Mouse (Mus musculus) cerebellum, adult (tissue): ENCODE measurements at regions not wholly inside any gene's neighbourhood (a gene's known extent, or its start where the extent isn't known, plus 50 kb on each side); places are given as distances from the start of the nearest gene placed in this dataset.

Experiments
- ATAC-seq: cut with Nextera tagmentation; 2 replicates; pipeline ENCODE4 v1.9.2; 2017; ENCODE audit warnings: mild to moderate bottlenecking, moderate library complexity, mixed read lengths; ENCODE audit not compliant: insufficient number of reproducible peaks, low FRiP score, low TSS enrichment

DNA sequence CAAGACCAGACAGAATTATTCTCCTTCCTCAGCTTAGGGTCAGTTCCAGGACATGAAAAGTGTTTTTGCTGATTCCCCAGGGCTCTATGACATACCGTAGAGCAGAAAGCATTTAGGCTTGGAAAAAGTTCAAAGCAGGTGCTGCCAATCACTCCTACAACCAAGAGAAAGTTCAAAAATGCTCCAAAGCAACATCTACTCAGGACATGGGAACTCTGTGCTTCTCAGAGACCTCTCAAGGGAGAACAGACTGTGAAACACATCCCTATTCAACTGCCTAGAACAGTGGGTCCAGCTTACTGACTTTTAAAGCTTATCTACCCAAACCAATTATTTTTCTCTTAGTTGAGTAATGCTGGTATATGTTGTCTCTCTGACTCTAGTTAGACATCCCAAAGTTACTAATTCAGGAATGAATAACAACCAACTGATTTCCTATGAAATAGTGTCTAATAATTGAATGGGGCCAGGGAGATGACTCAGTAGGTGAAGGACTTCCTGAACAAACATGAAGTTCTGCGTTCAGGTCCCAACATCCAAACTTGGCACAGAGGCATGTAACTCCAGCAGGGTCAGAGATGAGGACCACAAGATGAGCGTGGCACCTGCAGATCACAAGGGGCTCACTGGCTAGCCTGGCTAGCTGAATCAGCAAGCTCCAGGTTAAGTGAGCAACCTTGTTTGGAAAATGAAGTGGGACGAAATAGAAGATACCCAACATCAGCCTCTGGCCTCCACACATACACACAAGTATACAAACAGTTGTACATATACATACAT is 228.7 kb upstream of the Hnrnpa3 start:
- ATAC-seq, result no peak

DNA sequence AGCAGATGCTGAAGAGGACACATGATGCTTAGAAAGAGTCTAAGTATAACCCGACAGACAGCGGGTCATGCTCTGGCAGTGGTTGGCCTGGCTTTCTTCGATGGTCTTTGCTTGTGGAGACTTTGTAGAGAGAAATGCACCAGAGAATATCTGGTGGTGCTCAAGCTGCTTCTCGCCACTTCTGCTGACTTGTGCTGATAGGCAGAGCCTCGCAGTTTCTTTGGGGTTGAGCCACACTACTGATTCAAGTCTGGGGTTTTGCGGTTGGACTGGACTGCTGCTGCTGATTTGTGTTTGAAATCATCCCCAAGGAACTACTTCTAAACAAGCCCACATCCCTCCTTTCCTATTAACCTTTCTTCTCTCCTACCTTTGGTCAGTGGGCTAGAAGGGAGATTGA is 227.1 kb upstream of the Hnrnpa3 start:
- ATAC-seq, result no peak

DNA sequence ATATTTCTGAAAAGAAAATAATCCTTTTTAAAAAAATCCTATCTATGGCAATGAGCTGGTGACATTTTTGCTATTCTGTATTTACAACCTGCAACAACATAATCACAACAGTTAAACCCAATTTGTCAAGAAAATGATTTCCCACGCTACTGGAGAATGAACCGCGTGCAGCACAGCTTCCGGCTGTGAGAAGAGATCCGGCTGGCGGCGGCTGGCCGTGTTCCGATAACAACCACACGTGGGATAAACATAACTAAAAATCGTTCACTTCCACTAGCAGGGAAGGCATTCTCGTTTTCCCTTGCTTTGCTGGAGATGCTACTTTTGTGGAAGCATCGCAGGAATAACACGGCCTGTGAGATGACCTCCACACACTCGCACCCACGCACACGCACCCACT is 224.5 kb upstream of the Hnrnpa3 start:
- ATAC-seq, result no peak

DNA sequence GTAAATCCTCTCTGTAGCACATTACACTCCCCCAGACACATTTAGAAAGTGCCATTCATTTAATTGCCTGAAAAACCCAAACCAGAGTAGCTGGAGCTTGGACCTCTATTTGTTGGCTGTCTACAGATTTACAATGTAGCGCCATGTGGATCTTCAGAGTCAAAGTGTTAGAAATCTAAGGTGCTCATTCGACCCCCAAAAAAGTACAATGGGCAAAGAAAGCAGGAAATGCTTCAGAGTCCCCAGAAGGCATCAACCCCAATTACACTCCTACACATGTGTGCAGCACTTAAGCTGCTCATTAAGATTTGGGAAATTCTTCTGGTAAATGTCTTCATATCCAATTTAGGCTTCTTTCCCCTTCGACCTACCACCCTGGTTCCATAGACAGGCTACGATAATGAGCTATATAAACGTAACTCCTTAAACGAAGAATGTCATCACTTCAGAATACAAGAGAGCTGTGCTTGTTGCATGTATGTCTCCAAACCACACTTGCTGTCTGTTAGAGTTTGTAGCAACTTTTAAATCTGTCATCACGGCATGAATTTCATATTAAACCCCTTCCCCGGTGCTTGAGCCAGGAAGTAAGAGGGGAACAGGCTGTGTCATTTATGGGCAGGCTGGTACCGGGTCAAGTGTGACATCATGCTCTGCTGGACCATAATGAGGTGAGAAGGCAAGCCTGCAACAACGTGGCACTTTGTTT is 219.4 kb upstream of the Hnrnpa3 start:
- ATAC-seq, result no peak

DNA sequence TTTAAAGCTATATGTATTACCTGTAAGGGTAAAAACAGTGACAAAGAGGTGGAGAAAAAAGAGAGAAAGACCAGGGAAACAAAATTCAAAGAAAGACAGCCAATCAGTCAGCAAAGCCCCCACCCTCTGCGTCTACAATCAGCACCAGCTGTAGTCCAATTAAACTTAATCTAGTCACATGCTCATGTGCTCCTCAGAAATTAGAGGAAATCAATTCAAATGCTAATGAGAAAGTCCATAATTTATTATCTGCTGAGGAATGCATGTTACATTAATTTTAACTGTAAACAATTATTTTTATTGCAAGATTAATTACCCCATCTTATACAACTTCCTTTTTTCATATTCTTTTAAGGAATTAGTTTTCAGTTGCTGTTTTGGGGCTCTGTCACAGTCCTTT is 216.4 kb upstream of the Hnrnpa3 start:
- no peak for ATAC-seq

DNA sequence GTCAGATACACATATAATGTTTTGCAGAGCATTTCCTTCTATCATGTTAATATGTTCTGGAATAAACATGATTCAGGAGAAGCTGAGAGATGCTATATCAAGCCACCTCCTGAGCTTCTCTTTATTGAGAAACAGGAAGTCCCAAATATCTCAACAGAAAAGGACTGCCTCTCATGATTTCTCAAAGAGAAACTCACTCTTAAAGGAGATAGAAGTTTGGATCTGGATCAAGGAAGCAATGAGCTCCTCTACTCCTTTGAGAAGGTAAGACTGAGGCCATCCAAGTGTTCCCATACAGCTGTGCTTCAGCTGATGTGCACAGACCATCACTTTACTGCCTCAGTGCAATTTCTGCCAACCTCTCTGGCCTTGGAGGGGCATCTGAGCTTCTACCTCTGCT is 213.9 kb upstream of the Hnrnpa3 start:
- ATAC-seq, result no peak

DNA sequence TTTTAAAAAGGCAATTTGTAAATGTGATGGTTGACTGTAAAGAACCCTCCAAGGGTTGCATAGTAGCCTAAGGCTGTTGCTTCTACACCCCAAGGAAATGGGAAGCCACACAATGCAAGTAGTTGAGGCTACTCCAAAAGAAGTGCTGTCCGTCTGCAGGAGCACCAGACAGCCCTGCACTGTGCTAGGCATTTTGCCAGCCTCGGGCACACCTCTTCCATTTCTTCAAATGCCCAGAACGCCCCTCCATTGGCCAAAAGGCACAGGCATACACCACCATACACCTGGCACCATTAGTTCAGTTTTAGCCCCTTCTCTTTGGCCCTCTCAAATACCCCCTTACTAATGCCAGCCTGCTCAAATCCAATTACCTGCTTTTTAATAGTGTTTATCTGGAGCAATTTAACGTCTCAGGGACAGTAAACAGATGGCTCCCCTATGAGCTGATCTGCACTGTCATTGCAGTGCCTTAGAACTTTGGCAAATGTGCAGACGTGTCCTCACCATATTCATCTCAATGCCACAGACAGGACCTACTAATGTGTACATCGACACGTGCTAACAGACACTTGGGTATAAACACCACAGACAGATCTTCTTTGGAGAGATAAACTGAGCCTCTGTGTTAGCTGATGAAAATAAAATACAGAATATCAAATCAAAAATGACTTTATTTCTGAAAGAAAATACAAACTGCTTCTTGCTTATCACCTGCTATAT is 211.9 kb upstream of the Hnrnpa3 start:
- ATAC-seq, result no peak

DNA sequence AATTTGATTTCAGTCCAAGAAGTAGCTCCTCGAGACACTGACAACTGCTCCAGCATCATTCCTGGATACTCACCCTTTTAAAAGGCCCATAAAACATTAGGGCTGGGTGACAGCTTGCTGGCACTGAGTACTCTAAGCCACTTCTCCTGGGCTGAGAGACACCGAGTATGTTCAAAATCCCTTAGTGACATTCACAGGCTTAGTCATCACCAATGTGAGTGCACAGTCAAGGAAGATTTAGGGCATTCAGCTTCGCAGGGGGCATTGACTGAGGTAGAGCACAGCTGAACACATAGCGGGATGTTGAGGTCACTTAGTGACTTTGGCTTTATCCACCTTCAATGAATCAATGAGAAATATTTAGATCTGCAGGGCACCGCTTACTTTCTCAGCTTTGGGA is 210.8 kb upstream of the Hnrnpa3 start:
- no peak for ATAC-seq

DNA sequence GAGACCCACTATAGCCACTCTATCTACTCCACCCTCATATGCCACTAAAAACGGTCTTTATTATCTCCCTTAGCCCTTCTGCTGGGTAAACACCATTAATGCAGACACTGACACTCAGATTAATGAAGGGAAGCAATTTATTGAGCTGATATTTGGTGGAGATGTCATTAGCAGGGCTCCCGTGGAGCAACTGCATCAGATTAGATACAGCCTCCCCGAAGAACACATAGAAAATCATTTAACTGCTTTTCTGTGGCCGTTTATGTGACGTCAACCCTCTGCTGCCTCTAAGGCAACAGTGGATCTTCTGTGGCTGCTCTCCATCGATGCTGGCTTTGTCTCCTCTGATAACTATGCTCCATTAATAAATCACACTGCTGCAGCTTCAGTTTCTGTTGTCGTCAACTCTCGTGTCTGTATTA is 207.2 kb upstream of the Hnrnpa3 start:
- no peak for ATAC-seq

DNA sequence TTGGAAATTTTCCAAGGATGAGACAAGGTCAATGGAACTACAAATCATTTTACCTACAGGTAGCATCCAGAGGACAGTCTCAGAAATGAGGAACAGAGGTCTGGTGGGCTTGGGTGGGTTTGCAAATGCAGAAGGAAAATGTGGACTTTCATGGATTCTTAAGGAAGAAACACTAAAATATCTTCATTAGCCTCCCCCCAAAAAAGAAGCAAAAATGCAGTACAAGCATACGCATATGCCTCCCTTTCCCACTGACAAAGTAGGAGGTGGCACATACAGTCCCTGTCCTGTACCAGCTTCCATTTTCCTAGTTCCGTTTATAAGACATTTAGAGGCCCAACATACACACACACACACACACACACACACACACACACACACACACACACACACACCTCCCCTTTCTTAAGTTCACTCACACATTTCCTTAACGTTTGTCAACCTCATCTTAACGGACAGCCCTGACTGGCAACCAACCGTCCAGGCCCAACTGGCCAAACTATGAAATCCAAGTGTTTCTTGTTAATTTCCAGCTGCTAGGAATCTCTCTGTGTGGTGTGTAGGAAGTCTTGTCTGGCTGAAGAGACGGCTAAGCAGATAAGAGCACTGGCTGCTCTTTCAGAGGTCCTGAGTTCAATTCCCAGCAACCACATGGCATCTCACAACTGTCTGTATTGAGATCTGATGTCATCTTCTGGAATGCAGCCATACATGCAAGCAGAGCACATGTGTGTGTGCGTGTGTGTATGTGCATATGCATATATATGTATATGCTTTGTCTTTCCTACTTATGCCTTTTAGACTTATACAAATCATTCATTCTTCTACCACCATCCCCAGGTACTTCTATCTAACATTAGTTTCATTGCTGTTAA is 206.6 kb upstream of the Hnrnpa3 start:
- no peak for ATAC-seq

DNA sequence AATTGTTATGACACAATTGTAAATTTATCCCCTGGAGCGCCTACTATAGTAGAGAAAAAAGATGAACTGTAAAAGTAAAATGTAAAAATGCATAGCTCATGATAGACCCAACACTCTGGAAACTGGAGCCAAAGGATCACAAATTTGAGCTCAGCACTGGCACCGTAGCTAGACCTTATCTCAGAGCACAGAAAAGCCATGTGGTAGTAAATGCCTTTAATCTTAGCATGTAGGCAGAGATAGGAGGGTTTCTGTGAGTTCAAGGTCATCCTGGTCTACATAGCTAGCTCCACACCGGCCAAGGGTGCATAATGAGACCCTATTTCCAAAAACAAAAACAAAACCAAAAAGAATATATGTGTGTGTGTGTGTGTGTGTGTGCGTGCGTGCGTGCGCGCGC is 203.6 kb upstream of the Hnrnpa3 start:
- no peak for ATAC-seq

DNA sequence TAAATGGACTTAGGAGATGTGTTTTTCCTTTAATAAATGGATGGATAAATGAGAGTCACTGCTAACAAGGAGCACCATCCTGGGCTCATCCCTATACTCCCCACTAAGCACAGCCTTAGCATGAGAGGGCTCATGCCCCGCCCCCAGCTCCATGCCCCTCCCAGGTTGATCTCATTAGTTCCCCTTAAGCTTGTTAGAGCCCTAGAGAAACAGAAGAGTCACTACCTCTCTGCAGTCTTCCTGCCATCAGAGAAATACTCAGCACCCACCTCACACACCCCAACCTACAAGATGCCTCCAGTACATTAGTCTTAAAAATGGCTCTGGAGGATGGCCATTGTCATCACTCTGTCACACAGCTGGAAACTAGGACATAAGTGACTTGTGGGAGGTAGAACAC is 202.8 kb upstream of the Hnrnpa3 start:
- ATAC-seq, result no peak

DNA sequence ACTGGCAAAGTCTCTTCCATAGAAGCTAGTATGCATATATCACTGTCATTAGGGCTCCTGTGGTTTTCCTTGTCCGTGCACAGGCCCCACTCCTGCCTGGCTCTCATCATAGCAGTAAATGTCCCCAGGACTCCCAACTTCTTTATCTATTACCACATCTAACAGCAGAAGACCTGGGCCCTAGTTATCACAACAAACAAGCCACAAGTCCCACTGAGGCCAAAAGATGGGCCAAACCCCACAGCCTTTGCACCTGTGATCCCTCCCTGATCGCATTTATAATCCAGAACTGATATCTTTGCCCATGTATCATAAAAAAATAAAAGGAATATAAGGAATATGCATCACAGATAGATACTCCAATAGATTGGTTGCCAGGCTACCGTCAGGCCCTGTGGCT is 201.6 kb upstream of the Hnrnpa3 start:
- no peak for ATAC-seq

DNA sequence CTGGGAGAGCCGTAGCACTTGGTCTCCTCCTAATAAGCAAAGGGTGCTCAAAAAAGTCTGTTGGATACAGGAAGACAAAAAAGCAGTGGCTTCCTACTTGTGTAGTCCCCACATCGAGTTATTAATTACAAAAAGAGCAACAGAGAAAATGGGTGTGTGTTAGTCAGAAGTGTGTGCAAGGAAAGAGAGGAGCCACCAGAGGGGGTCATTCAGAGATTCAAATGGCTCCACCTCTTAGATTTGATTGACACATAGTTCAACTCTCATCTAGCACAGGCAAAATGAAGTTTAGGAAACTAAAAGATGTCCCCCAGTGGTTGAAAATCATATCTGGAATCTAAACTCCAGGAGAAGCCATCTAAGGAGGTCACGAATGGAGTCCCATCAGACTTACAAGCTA is 200.2 kb upstream of the Hnrnpa3 start:
- no peak for ATAC-seq

DNA sequence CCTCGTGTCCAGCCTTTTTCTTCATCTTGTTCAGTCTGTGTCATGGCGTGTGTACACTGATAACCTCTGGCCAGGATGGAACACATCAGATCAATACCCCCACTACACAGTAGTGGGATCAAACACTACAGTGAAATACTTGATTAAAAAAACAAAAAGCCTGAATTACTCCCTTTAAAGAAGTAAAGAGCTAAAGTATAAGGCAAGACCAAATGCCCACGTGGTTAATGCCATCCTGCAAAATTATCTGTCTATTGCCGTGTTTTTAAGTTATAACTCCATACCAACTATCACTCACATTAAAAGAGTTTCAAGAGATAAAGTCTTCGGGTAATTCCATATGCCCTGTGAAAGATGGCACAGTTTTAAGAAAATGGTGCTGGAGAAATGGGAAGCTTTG is 198.6 kb upstream of the Hnrnpa3 start:
- no peak for ATAC-seq

DNA sequence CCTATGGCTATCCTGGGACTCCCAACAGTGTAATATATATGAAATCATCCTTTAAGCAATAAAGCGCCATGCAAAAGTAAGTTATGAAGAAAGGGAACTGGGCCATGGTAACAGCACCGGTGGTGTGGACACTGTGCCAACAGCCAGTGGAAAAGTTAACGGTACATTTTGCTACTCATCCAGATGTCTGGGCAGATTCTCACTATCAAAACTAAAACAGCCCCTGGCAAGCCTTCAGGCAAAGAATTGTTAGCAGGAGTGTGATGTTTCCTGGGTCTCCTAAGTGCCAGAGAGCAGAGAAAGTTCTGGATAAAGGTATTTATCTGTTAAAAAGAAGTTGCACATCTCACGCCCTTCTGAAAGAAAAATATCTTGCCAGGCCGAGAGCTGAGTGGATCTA is 198.0 kb upstream of the Hnrnpa3 start:
- no peak for ATAC-seq

DNA sequence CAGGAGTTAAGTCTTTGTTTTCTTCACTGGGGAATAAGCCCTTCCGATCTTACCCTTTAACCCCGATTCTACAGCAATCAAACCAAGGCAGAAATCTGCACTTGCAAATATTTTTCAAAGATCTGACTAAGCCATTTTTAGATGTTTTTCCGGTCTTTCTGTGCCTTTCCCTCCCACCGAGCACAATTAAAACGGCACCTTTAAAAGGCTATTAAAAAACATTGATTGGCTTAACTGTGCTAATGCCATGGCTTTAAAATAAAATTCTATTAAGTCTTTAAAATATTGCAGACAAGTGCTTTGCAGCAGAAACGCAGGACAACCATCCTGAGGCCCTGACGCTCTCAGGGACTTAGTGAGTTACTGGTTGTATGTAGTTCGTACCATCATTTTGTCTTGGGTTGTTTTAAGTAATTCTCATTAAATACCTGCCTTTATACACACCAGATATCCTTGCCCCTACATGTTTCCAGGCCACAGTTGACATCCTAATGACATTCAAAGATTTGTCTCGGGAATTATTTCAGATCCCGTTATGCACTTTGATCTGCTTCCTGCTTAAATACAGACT is 197.6 kb upstream of the Hnrnpa3 start:
- no peak for ATAC-seq

DNA sequence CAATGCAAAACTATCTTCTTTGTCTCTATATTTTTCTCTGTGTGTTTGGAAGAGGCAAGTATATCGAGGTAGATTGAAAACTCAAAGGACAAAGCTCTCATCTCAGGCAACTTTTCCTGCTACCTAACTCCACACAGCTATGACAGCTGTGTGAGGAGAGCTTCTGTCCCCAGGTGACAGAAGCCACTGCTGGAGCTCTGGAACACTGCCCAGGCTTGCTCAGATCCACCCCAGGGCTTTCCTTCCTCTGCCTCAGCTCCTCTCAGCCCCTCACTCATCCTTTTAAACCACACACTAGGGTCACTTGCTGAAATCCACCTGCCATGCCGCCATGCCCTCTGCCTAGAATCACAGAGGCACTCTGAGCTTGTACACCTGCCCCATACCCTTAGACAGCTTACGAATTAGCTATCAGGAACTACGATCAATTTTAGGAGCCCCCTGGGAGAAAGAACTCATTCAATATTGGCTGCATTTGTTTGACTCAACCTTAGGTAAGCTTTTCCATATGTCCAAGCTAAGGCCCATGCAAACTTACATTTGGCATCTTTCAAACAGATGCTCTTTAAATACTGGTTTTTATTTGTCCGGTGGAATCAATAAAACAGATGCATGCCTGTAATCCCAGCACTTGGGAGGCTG is 196.9 kb upstream of the Hnrnpa3 start:
- no peak for ATAC-seq

DNA sequence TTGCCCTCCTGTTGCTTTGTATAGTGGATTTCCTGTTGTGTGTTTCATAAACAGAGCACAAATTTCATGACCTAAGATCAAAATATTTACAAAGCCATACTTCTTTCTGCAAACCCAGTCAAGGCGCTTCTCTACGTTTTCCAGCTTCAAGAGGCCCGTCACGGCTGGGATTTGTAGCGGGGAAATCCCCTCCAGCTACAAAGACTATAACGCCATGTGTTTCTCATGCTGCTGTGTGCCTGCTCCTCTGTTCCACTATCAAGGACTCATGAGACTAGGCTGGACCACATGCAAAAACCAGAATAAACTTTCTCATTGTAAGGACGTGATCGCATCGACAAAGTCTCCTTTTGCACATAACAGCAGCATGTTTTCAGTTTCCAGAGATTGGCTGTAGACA is 196.0 kb upstream of the Hnrnpa3 start:
- no peak for ATAC-seq

DNA sequence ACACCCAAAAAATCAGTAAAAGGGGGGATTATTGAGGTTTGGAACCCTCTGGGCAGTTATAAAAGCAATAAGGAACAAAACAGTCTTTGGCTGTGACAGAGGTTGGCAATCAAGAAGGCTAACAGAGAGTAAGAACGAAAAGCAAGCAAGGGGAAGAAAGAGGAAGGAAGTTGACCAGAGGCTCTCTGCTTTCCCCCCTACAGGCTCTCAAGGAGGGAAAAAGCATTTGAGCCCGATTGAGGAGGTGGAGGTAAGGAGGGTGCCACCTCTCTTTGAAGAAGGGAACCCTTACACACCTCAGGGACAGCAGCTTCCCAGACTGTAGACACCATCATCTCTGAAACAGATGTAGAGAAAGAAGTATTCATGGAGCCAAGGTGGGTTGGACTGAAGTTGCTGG is 194.6 kb upstream of the Hnrnpa3 start:
- no peak for ATAC-seq
